Mouse (Mus musculus) heart, embryonic 15.5 days (tissue): ENCODE data around the gene Dmc1. TPM values are rescaled to one million over a fixed set of nuclear protein-coding genes. Genes with fewer than 3 reads are reported as not detected.

Experiments used
- microRNA-seq: library from miRNA; unstranded; fragments of <30 nt; microRNA quantifications from one replicate; pipeline ENCODE4, GENCODE M21; 2016
- polyA plus RNA-seq: library from polyadenylated mRNA; unstranded; fragments of >200 nt; fragmentation: Nextera tagmentation; extraction: Ambion mirVana; gene quantifications from 2 replicates; pipeline ENCODE4 v1.2.1, GENCODE M21; 2015

The Dmc1 gene
- polyA plus RNA-seq, 1 experiment from 2014 or later = 1.5 TPM

Small RNA genes lying within 50 kb of the gene (microRNA-seq; reads per million reads assigned to microRNA genes)
- gene Gm27903 = not detected

Other genes starting within 250 kb of the Dmc1 start
- gene Tmem184b, start 201.5 kb downstream of the Dmc1 start, polyA plus RNA-seq = 58.3 and 83.8 TPM in 2 replicates
- gene Csnk1e, start 149.5 kb downstream of the Dmc1 start, polyA plus RNA-seq = 74.9 and 81.9 TPM in 2 replicates
- gene Kcnj4, start 99.9 kb downstream of the Dmc1 start, polyA plus RNA-seq = 0.20 and 0.34 TPM in 2 replicates
- 62.9 and 83.1 TPM in 2 replicates for gene Kdelr3, start 88.7 kb downstream of the Dmc1 start, polyA plus RNA-seq
- 28.5 and 34.2 TPM in 2 replicates for gene Ddx17, start 58.4 kb downstream of the Dmc1 start, polyA plus RNA-seq
- gene Fam227a, start 53.8 kb upstream of the Dmc1 start, polyA plus RNA-seq = 0.39 and 0.81 TPM in 2 replicates
- 51.0 and 52.5 TPM in 2 replicates for gene Cby1, start 54.1 kb upstream of the Dmc1 start, polyA plus RNA-seq
- gene Tomm22, start 65.8 kb upstream of the Dmc1 start, polyA plus RNA-seq = 218 and 234 TPM in 2 replicates
- 20.6 and 24.5 TPM in 2 replicates for gene Josd1, start 82.8 kb upstream of the Dmc1 start, polyA plus RNA-seq
- 23.7 and 30.0 TPM in 2 replicates for gene Gtpbp1, start 85.7 kb upstream of the Dmc1 start, polyA plus RNA-seq
- 4.7 and 6.2 TPM in 2 replicates for gene Sun2, start 137.4 kb upstream of the Dmc1 start, polyA plus RNA-seq
- gene Dnal4, start 172.7 kb upstream of the Dmc1 start, polyA plus RNA-seq = 37.2 and 46.0 TPM in 2 replicates
- 1.8 and 3.6 TPM in 2 replicates for gene Nptxr, start 199.7 kb upstream of the Dmc1 start, polyA plus RNA-seq
- 0.27 TPM in 1 of 2 replicates, not detected in the other for gene Npcd, start 229.1 kb upstream of the Dmc1 start, polyA plus RNA-seq
- gene Cbx6, start 229.6 kb upstream of the Dmc1 start, polyA plus RNA-seq = 52.1 and 65.7 TPM in 2 replicates